Mouse (Mus musculus) CH12F3 (cell line): ENCODE measurements at regions not wholly inside any gene's neighbourhood (a gene's known extent, or its start where the extent isn't known, plus 50 kb on each side); places are given as distances from the start of the nearest gene placed in this dataset.
"Not testable (repeated sequence)": the region's sequence is repeated elsewhere in the genome, so short reads cannot be mapped to it uniquely, and the experiment has no call there.

Experiments used
- in situ Hi-C: fragments of 300-500 bp; cut with MboI; formaldehyde crosslinking; loops from 2 replicates; pipeline ENCODE4 v1.14.3; 2020; ENCODE audit warnings: low sequenced_read_pairs

GRCm38 (mm10) chr14:114485781-114486180 lies 606.2 kb upstream of the Gpc5 start:
- in situ Hi-C loops: no loop called here

DNA sequence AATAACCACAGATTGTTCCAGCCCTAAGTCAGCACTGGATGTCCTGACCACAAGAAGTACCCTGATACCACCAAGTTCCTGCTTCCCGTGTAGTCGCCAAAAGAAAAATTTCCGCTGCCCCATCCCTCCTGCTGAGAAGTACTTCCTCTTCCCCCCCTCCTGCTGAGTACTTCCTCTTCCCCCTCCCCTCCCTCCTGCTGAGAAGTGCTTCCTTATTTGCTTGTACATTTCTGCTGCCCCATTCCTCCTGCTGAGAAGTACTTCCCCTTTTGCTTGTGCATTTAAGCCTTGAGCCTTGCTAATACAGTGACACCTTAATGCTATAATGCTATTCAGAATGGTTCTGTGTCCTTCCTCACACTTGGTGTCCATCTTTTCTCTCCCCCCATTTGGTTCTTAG lies 598.6 kb upstream of the Gpc5 start:
- in situ Hi-C loops: not testable (repeated sequence)

GRCm38 (mm10) chr14:114504976-114505375 lies 587.0 kb upstream of the Gpc5 start:
- in situ Hi-C loops: no loop called here

GRCm38 (mm10) chr14:114547910-114548680 lies 543.9 kb upstream of the Gpc5 start:
- in situ Hi-C loops: no loop called here

GRCm38 (mm10) chr14:114549101-114549500 lies 542.9 kb upstream of the Gpc5 start:
- in situ Hi-C loops: no loop called here

GRCm38 (mm10) chr14:114566411-114567030 lies 525.5 kb upstream of the Gpc5 start:
- in situ Hi-C loops: no loop called here

- in situ Hi-C loops: no loop called here
These were observed 524.2 kb upstream of the Gpc5 start for GRCm38 (mm10) chr14:114567673-114568309.

- in situ Hi-C loops: no loop called here
These were observed 504.5 kb upstream of the Gpc5 start for GRCm38 (mm10) chr14:114587367-114588064.

GRCm38 (mm10) chr14:114609296-114609695 lies 482.7 kb upstream of the Gpc5 start:
- in situ Hi-C loops: no loop called here

GRCm38 (mm10) chr14:114612400-114612799 lies 479.6 kb upstream of the Gpc5 start:
- in situ Hi-C loops: no loop called here

DNA sequence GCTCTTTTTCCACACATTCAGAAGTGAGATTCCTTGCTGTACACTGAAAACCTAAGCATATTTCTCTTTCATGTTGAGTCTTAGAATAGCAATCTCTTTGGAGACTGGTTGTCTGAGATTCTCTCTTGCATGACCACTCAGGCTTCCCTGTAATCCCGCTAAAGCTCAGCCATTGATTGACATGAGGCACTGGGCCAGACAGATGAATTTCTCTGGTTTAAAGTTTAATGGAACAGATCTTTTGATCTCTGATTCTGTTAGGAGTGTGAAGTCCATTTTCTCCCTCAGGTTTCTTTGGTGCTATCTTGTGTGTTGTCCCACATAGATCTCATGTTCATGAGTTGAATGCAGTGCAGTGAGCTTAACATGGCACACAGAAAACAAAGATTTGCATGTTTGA lies 435.4 kb upstream of the Gpc5 start:
- in situ Hi-C loops: no loop called here

- in situ Hi-C loops: no loop called here
These were observed 430.0 kb upstream of the Gpc5 start for GRCm38 (mm10) chr14:114662028-114662427.

GRCm38 (mm10) chr14:114685133-114685532 lies 406.9 kb upstream of the Gpc5 start:
- in situ Hi-C loops: no loop called here

DNA sequence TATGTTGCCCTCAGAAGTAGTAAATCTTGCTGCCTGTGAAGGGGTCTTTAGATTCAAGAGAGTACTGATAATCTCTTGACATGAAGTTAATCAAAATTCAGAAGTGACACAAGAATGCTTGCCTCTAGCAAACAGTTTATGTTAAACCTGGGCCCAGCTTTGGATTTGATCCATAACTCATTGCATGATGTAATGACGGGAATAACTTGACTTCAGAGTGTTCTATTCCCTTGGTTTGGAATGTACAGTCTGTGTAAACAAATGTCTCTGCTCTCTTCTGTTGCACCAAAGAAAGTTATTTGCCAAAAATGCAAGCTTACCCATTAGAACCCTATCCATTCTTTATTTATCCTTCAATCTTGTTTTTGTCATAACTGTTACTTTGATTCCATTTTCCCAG lies 397.1 kb upstream of the Gpc5 start:
- in situ Hi-C loops: no loop called here

DNA sequence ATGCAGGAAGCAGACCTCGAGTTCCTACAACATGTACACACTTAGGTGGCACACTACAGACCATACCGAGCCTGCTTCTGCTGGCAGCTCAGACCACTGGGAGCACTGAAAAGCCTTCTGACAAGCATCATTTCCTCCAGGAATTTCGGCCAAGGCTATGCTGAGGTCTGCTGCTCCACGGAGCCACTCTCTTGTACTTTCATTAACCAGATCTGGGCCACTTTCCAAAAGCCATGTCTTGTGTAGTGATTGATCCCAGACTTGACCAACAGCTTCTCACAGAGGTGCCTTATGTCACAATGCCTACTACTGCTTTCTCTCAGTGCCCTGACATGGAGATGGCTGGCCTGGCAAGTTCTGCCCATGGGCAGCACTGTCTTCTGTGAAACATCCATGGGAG lies 394.5 kb upstream of the Gpc5 start:
- in situ Hi-C loops: no loop called here

GRCm38 (mm10) chr14:114723080-114723479 lies 368.9 kb upstream of the Gpc5 start:
- in situ Hi-C loops: no loop called here

- in situ Hi-C loops: no loop called here
These were observed 324.7 kb upstream of the Gpc5 start for GRCm38 (mm10) chr14:114767323-114767722.

DNA sequence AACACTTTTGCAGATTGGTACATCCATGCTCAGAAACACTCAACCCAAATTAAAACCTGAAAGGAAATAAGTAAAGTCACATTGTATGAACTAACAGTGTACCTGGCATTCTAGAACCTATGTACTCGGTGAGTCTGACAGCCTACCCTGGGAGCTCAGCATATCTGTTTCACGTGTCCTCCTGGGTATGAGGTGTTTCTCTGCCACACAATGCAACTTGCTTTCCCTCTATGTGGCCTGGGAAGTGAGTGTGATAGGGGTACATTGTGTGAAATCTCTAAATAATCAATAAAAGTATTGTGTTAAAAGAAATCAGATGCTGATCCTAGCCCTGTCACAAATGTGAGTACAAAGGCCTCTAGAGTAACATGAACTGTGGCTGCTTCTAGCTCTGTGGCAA lies 315.3 kb upstream of the Gpc5 start:
- in situ Hi-C loops: no loop called here

DNA sequence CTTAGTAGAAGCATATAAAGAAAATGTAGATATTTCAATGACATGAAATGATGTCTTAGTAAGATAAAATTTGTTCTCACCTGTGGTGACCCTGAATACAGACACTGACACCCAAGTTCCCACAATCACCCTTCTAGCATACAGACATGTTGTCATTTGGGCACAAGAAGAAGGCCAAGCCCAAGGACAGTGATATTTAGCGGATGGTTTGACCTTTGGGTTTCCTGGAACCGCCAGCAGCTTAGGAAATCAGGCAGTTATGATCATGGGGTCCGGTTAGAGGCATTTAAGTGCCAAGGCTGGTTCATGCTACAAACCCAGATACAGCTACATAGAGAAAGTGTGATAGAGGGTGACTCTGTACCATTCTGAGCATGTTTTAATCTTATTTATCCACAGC lies 310.2 kb upstream of the Gpc5 start:
- in situ Hi-C loops: no loop called here

DNA sequence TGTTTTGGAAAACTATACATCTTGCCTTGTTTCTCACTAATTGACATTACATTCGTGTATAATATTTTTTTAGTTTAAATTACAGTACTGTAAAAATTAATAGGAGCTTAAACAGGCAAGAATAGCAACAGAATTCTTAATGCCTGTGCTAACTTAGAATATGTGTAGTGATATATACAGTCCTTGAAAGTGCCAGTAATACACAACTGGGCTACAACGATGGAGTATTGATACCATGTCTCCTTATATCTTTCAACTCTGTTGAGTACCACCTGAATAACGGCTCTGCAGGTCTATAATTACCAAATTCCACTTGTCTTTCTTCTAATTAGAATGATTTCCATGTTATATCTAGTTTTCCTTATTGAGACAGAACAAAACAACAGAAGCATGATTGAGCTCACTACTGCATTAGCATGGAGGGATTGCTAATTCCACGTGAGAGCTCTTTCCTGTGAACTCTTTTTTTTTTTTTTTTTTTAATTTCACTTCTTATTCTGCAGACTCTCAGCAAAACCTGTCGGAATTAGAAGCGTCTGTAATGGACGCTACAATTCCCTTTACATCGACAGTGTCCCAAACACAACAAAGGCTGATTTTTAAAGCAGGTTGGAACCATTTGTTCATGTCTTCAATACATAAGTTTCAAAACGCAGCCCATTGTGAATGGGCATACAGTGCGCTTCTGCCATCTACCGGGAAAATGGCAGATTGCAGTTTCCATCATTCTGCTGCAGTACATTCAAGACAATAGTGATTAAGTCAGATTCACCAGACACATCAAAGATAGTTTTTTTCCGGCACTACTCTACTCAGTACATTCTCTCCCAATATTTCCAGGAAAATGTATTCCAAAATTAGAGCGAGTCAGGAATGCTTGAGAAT lies 300.8 kb upstream of the Gpc5 start:
- in situ Hi-C loops: no loop called here

GRCm38 (mm10) chr14:114791831-114792224 lies 300.2 kb upstream of the Gpc5 start:
- in situ Hi-C loops: no loop called here
